Mouse (Mus musculus): ENCODE measurements at regions not wholly inside any gene's neighbourhood (a gene's known extent, or its start where the extent isn't known, plus 50 kb on each side); places are given as distances from the start of the nearest gene placed in this dataset.

- no peak for DNase-seq (ENCODE audit: low spot score)
Observed at GRCm38 (mm10) chr1:186458099-186458637, 247.6 kb downstream of the Tgfb2 start.

GRCm38 (mm10) chr1:186457098-186457497 lies 248.7 kb downstream of the Tgfb2 start:
- Histone ChIP-seq H3K9me3 (ENCODE audit: control insufficient read depth, low read length) (no peaks in the 10 kb centered on the region), H3K27ac (ENCODE audit: low read depth, low read length) (no peak overlapping the region), H3K36me3 (ENCODE audit: control insufficient read depth, insufficient read depth, low read length) (no peaks in the 10 kb centered on the region), H3K4me1 (replicated peaks; ENCODE audit: control insufficient read depth, insufficient read depth, low read length) (no peaks in the 10 kb centered on the region), H3K27me3 (replicated peaks; ENCODE audit: control insufficient read depth, insufficient read depth, low read length) (no peaks in the 10 kb centered on the region), H3K9ac (ENCODE audit: low read depth, low read length) (no peak overlapping the region), H3K4me3 (ENCODE audit: low read depth, low read length) (no peak overlapping the region), H3K4me2 (no peak overlapping the region)
- WGBS, result 77% methylated on average over 8 of the region's 8 CpGs
- DNase-seq (ENCODE audit: low spot score) (no peak), ATAC-seq (replicated peaks; ENCODE audit: low FRiP score) (no peak)

More at GRCm38 (mm10) chr1:186458099-186458637, 247.6 kb downstream of the Tgfb2 start:
- no peak overlapping the region for H3K4me2 ChIP-seq
- no peak overlapping the region for H3K9ac ChIP-seq (ENCODE audit: low read depth, low read length)
- no peak overlapping the region for H3K4me3 ChIP-seq (ENCODE audit: low read depth, low read length)
- no peaks in the 10 kb centered on the region for H3K36me3 ChIP-seq (ENCODE audit: control insufficient read depth, insufficient read depth, low read length)
- H3K9me3 ChIP-seq (ENCODE audit: control insufficient read depth, low read length), result no peaks in the 10 kb centered on the region
- no peaks in the 10 kb centered on the region for H3K4me1 ChIP-seq (replicated peaks; ENCODE audit: control insufficient read depth, insufficient read depth, low read length)
- H3K27me3 ChIP-seq (replicated peaks; ENCODE audit: control insufficient read depth, insufficient read depth, low read length), result no peaks in the 10 kb centered on the region
- 25% methylated on average over 2 of the region's 2 CpGs for WGBS
- no peak for ATAC-seq (replicated peaks; ENCODE audit: low FRiP score)
- no peak overlapping the region for H3K27ac ChIP-seq (ENCODE audit: low read depth, low read length)

GRCm38 (mm10) chr1:186456131-186456530 lies 249.7 kb downstream of the Tgfb2 start:
- no peak for ATAC-seq (replicated peaks; ENCODE audit: low FRiP score)
- Histone ChIP-seq H3K9ac (ENCODE audit: low read depth, low read length) (no peak overlapping the region), H3K4me2 (no peak overlapping the region), H3K27me3 (replicated peaks; ENCODE audit: control insufficient read depth, insufficient read depth, low read length) (no peaks in the 10 kb centered on the region), H3K4me3 (ENCODE audit: low read depth, low read length) (no peak overlapping the region), H3K36me3 (ENCODE audit: control insufficient read depth, insufficient read depth, low read length) (no peaks in the 10 kb centered on the region), H3K4me1 (replicated peaks; ENCODE audit: control insufficient read depth, insufficient read depth, low read length) (no peaks in the 10 kb centered on the region), H3K9me3 (ENCODE audit: control insufficient read depth, low read length) (no peaks in the 10 kb centered on the region), H3K27ac (ENCODE audit: low read depth, low read length) (no peak overlapping the region)
- 90% methylated on average over 3 of the region's 3 CpGs for WGBS
- DNase-seq (ENCODE audit: low spot score), result no peak

- Histone ChIP-seq H3K4me3 (ENCODE audit: low read depth, low read length) (no peak overlapping the region), H3K27ac (ENCODE audit: low read depth, low read length) (no peak overlapping the region), H3K9me3 (ENCODE audit: control insufficient read depth, low read length) (no peaks in the 10 kb centered on the region), H3K4me2 (no peak overlapping the region), H3K36me3 (ENCODE audit: control insufficient read depth, insufficient read depth, low read length) (no peaks in the 10 kb centered on the region), H3K9ac (ENCODE audit: low read depth, low read length) (no peak overlapping the region), H3K27me3 (replicated peaks; ENCODE audit: control insufficient read depth, insufficient read depth, low read length) (no peaks in the 10 kb centered on the region), H3K4me1 (replicated peaks; ENCODE audit: control insufficient read depth, insufficient read depth, low read length) (no peaks in the 10 kb centered on the region)
- DNase-seq (ENCODE audit: low spot score) (no peak), ATAC-seq (replicated peaks; ENCODE audit: low FRiP score) (no peak)
- 77% methylated on average over 7 of the region's 7 CpGs for WGBS
Observed at GRCm38 (mm10) chr1:186455177-186455660, 250.6 kb downstream of the Tgfb2 start.

- Histone ChIP-seq H3K4me1 (replicated peaks; ENCODE audit: control insufficient read depth, insufficient read depth, low read length) (no peaks in the 10 kb centered on the region), H3K4me2 (no peak overlapping the region), H3K27ac (ENCODE audit: low read depth, low read length) (no peak overlapping the region), H3K9me3 (ENCODE audit: control insufficient read depth, low read length) (no peaks in the 10 kb centered on the region), H3K4me3 (ENCODE audit: low read depth, low read length) (no peak overlapping the region), H3K36me3 (ENCODE audit: control insufficient read depth, insufficient read depth, low read length) (no peaks in the 10 kb centered on the region), H3K27me3 (replicated peaks; ENCODE audit: control insufficient read depth, insufficient read depth, low read length) (no peaks in the 10 kb centered on the region), H3K9ac (ENCODE audit: low read depth, low read length) (no peak overlapping the region)
- no peak for DNase-seq (ENCODE audit: low spot score)
- ATAC-seq (replicated peaks; ENCODE audit: low FRiP score), result no peak
- WGBS, result 44% methylated on average over 4 of the region's 4 CpGs
Observed at GRCm38 (mm10) chr1:186454393-186455085, 251.2 kb downstream of the Tgfb2 start.

GRCm38 (mm10) chr1:186448841-186449650 lies 256.7 kb downstream of the Tgfb2 start:
- H3K36me3 ChIP-seq (ENCODE audit: control insufficient read depth, insufficient read depth, low read length), result no peaks in the 10 kb centered on the region
- H3K4me1 ChIP-seq (replicated peaks; ENCODE audit: control insufficient read depth, insufficient read depth, low read length), result no peaks in the 10 kb centered on the region
- H3K27ac ChIP-seq (ENCODE audit: low read depth, low read length), result no peak overlapping the region
- H3K9ac ChIP-seq (ENCODE audit: low read depth, low read length), result no peak overlapping the region
- no peak overlapping the region for H3K4me3 ChIP-seq (ENCODE audit: low read depth, low read length)
- no peak overlapping the region for H3K4me2 ChIP-seq
- H3K9me3 ChIP-seq (ENCODE audit: control insufficient read depth, low read length), result no peaks in the 10 kb centered on the region
- H3K27me3 ChIP-seq (replicated peaks; ENCODE audit: control insufficient read depth, insufficient read depth, low read length), result no peaks in the 10 kb centered on the region
- no peak for ATAC-seq (replicated peaks; ENCODE audit: low FRiP score)
- no peak for DNase-seq (ENCODE audit: low spot score)
- 53% methylated on average over 16 of the region's 16 CpGs for WGBS

- no peak overlapping the region for H3K27ac ChIP-seq (ENCODE audit: low read depth, low read length)
- ATAC-seq (replicated peaks; ENCODE audit: low FRiP score) (no peak), DNase-seq (ENCODE audit: low spot score) (no peak)
- H3K36me3 ChIP-seq (ENCODE audit: control insufficient read depth, insufficient read depth, low read length), result no peaks in the 10 kb centered on the region
- H3K9ac ChIP-seq (ENCODE audit: low read depth, low read length), result no peak overlapping the region
- H3K4me3 ChIP-seq (ENCODE audit: low read depth, low read length), result no peak overlapping the region
- 66% methylated on average over 1 of the region's 1 CpGs for WGBS
- no peak overlapping the region for H3K4me2 ChIP-seq
- H3K27me3 ChIP-seq (replicated peaks; ENCODE audit: control insufficient read depth, insufficient read depth, low read length), result no peaks in the 10 kb centered on the region
- no peaks in the 10 kb centered on the region for H3K9me3 ChIP-seq (ENCODE audit: control insufficient read depth, low read length)
- H3K4me1 ChIP-seq (replicated peaks; ENCODE audit: control insufficient read depth, insufficient read depth, low read length), result no peaks in the 10 kb centered on the region
Observed at GRCm38 (mm10) chr1:186447521-186447920, 258.3 kb downstream of the Tgfb2 start.

- H3K27ac ChIP-seq (ENCODE audit: low read depth, low read length), result no peak overlapping the region
- no peak overlapping the region for H3K9ac ChIP-seq (ENCODE audit: low read depth, low read length)
- H3K27me3 ChIP-seq (replicated peaks; ENCODE audit: control insufficient read depth, insufficient read depth, low read length), result no peaks in the 10 kb centered on the region
- no peaks in the 10 kb centered on the region for H3K9me3 ChIP-seq (ENCODE audit: control insufficient read depth, low read length)
- WGBS, result 54% methylated on average over 5 of the region's 5 CpGs
- no peak overlapping the region for H3K4me3 ChIP-seq (ENCODE audit: low read depth, low read length)
- ATAC-seq (replicated peaks; ENCODE audit: low FRiP score), result no peak
- no peaks in the 10 kb centered on the region for H3K36me3 ChIP-seq (ENCODE audit: control insufficient read depth, insufficient read depth, low read length)
- no peaks in the 10 kb centered on the region for H3K4me1 ChIP-seq (replicated peaks; ENCODE audit: control insufficient read depth, insufficient read depth, low read length)
- H3K4me2 ChIP-seq, result no peak overlapping the region
- no peak for DNase-seq (ENCODE audit: low spot score)
Observed at GRCm38 (mm10) chr1:186444701-186445131, 261.1 kb downstream of the Tgfb2 start.

All from liver, embryonic 11.5 days (tissue).